Mouse (Mus musculus) lung, adult 10 weeks (tissue): ENCODE measurements around the gene Ctsq. TPM values are rescaled to one million over a fixed set of nuclear protein-coding genes. Genes with fewer than 3 reads are reported as not detected.

Experiments used
- polyA plus RNA-seq: library from polyadenylated mRNA; stranded (reverse); fragments of 350-450 nt; fragmentation: Illumina TruSeq; extraction: RNeasy Lipid Tissue Mini Kit (QIAGEN cat#74804); gene quantifications from one replicate; pipeline ENCODE4 v1.2.3, GENCODE M21; 2014; ENCODE audit warnings: low read depth, low replicate concordance; ENCODE audit not compliant: insufficient read depth

Gene Ctsq
- polyA plus RNA-seq: not detected

DNA sequence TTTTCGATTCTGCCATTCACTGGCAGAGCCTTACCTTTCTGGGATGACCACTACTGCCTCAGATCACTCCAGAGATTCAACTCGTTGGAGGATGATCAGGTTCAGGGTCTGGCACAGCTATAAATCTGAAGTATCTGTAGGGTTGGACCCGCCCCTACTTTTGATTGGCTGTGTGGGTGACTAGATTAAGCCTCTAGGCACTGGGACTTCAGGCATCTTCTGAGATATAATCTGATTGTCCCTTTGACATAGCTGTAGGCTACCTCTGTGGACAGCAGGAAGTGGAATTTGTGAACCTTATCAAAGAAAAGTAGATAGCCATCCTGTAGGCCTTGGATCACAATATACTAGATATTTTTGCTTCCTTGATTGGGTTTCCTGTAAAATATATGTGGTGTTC is at the start of gene Ctsq:
TSS of gene Ctsq (minus strand) at position 101 of the 400 bp plus-strand sequence.

DNA sequence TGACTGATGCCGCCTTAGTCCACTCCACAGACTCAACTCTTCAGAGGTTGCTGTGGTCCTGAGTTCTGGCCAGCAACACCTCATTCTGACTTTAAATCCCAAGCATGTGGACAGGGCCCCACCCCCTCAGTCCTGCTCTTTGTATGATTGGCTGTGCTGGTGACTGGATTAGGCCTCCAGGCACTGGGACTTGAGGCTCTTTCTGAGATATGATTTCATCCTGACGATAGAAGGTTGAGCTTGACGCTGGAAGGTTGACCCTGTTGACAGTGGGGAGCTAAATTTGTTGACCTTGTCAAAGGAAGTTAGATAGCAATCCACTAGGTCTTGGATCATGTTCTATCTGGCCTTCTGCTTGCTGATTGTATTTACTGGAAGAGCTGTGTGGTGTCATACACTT is 34.6 kb downstream of the Ctsq start, which contains the start of gene Ctsj:
TSS of gene Ctsj (minus strand) at position 101 of the 400 bp plus-strand sequence.

Other genes with a start within 250 kb of the Ctsq start
- gene Ctsll3, start 237.8 kb downstream of the Ctsq start, polyA plus RNA-seq: not detected
- 0.82 TPM for gene 4930486L24Rik, start 176.2 kb downstream of the Ctsq start, polyA plus RNA-seq
- 3.8 TPM for gene Gm49392, start 143.7 kb downstream of the Ctsq start, polyA plus RNA-seq
- gene Ctla2b, start 143.2 kb downstream of the Ctsq start, polyA plus RNA-seq: 30.0 TPM
- not detected for gene Tpbpb, start 135.8 kb downstream of the Ctsq start, polyA plus RNA-seq
- not detected for gene Gm49393, start 105.0 kb downstream of the Ctsq start, polyA plus RNA-seq
- gene Gm49391, start 104.1 kb downstream of the Ctsq start, polyA plus RNA-seq: 27.7 TPM
- gene Ctla2a, start 104.0 kb downstream of the Ctsq start, polyA plus RNA-seq: 546 TPM
- gene Tpbpa, start 98.6 kb downstream of the Ctsq start, polyA plus RNA-seq: not detected
- not detected for gene Ctsj, start 34.7 kb downstream of the Ctsq start, polyA plus RNA-seq
- gene Ctsr, start 123.6 kb upstream of the Ctsq start, polyA plus RNA-seq: not detected
- not detected for gene Cts6, start 162.8 kb upstream of the Ctsq start, polyA plus RNA-seq
- gene Cts8, start 214.7 kb upstream of the Ctsq start, polyA plus RNA-seq: not detected
- gene Gm49398, start 248.2 kb upstream of the Ctsq start, polyA plus RNA-seq: not detected